In the genomic region with DNA sequence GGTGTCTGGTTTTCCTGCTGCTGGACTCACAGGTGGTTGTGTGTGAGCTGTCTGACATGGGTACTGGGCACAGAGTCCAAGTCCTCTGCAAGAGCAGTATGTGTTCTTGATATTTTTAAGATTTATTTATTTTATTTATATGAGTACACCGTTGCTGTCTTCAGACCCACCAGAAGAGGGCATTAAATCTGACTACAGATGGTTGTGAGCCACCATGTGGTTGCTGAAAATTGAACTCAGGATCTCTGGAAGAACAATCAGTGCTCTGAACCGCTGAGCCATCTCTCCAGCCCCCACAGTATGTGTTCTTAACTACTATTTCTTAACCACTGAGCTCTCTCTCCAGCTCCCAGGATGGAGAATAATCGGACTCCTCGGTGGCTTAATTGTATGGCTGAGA, we compare ENCODE assay signal across 19 mouse cellular contexts. TPM values are rescaled to one million over a fixed set of nuclear protein-coding genes. Genes with fewer than 3 reads are reported as not detected.
"Had no signal": no experiment of that assay in that cellular context is flagged by ENCODE, and none has a peak within 500 bp of the region (broad histone marks: within the 10 kb centered on the region; RNA-seq: fewer than 3 reads in every experiment).

No protein-coding gene starts in this region.

- ATAC-seq: liver, embryonic 12.5 days had no signal

- H3K9ac ChIP-seq: limb, embryonic 15.5 days; liver, embryonic 12.5 days; neural tube, embryonic 15.5 days had no signal

- H3K27me3 ChIP-seq: limb, embryonic 15.5 days; neural tube, embryonic 15.5 days had no signal

- DNase-seq: kidney, adult 8-10 months; kidney, postnatal 10 days; kidney, postnatal 4 days; lung, postnatal 4 days; midbrain, embryonic 14.5 days; right cerebral cortex, adult 18-20 months; right cerebral cortex, postnatal 25 days; thymus, postnatal 4 days had no signal

- H3K4me1 ChIP-seq: limb, embryonic 15.5 days; midbrain, embryonic 10.5 days; neural tube, embryonic 15.5 days had no signal

- H3K36me3 ChIP-seq: limb, embryonic 15.5 days; liver, embryonic 12.5 days; midbrain, embryonic 10.5 days; neural tube, embryonic 15.5 days had no signal

- H3K4me3 ChIP-seq: limb, embryonic 15.5 days; liver, embryonic 12.5 days; midbrain, embryonic 10.5 days; myocyte; neural tube, embryonic 15.5 days had no signal

- H3K4me2 ChIP-seq: limb, embryonic 15.5 days; liver, embryonic 12.5 days; neural tube, embryonic 15.5 days had no signal

- H3K27ac ChIP-seq: limb, embryonic 15.5 days; liver, embryonic 12.5 days; midbrain, embryonic 10.5 days; neural tube, embryonic 15.5 days had no signal

- H3K9me3 ChIP-seq: limb, embryonic 15.5 days; liver, embryonic 12.5 days; midbrain, embryonic 10.5 days; neural tube, embryonic 15.5 days had no signal

RNA-seq across cellular contexts. Expression of a gene that starts 12.5 kb away (rescaled TPM):
- total RNA-seq: layer of hippocampus, postnatal 25 days; left cerebral cortex, adult 8-10 months; left cerebral cortex, postnatal 25 days; megakaryocyte, adult 5-6 weeks had no signal
- polyA plus RNA-seq: liver, embryonic 12.5 days; liver, embryonic 16.5 days; midbrain, embryonic 14.5 days; myocyte; neural tube, embryonic 11.5 days; neural tube, embryonic 15.5 days had no signal

RNA-seq across cellular contexts. Expression of a gene that starts 32.3 kb away (rescaled TPM):
- total RNA-seq: layer of hippocampus, postnatal 25 days; left cerebral cortex, adult 8-10 months; left cerebral cortex, postnatal 25 days; megakaryocyte, adult 5-6 weeks had no signal
- polyA plus RNA-seq: limb, embryonic 15.5 days; midbrain, embryonic 14.5 days; myocyte had no signal
